Mouse (Mus musculus): ENCODE measurements at regions not wholly inside any gene's neighbourhood (a gene's known extent, or its start where the extent isn't known, plus 50 kb on each side); places are given as distances from the start of the nearest gene placed in this dataset.
A peak's percentile ranks its signal among the peaks of the same experiment; 100 is the strongest.

- WGBS: 84% methylated on average over 5 of the region's 5 CpGs
- Histone ChIP-seq H3K27ac (replicated peaks; ENCODE audit: low read depth, low read length) (no peak overlapping the region), H3K4me3 (replicated peaks; ENCODE audit: low read depth, low read length) (no peak overlapping the region)
Observed at GRCm38 (mm10) chr1:194363917-194364316, 254.1 kb upstream of the Plxna2 start.

GRCm38 (mm10) chr1:194363129-194363768 lies 254.8 kb upstream of the Plxna2 start:
- no peak for ATAC-seq (ENCODE audit: low FRiP score, low TSS enrichment)
- Histone ChIP-seq H3K4me1 (ENCODE audit: control insufficient read depth, insufficient read depth, low read length) (0 out of 2 replicates have a peak, but pooled peaks cover 3% of the 10 kb centered on the region), H3K4me2 (ENCODE audit: low read length) (no peak overlapping the region), H3K4me3 (replicated peaks; ENCODE audit: low read depth, low read length) (no peak overlapping the region), H3K9me3 (ENCODE audit: control insufficient read depth, low read length) (no peaks in the 10 kb centered on the region), H3K27me3 (ENCODE audit: control insufficient read depth, insufficient read depth, low read length) (no peaks in the 10 kb centered on the region), H3K36me3 (ENCODE audit: control insufficient read depth, insufficient read depth, low read length) (no peaks in the 10 kb centered on the region), H3K9ac (replicated peaks; ENCODE audit: low read length) (no peak overlapping the region), H3K27ac (replicated peaks; ENCODE audit: low read depth, low read length) (no peak overlapping the region)
- DNase-seq: no peak
- 12% methylated on average over 1 of the region's 1 CpGs for WGBS

More at GRCm38 (mm10) chr1:194363917-194364316, 254.1 kb upstream of the Plxna2 start:
- ATAC-seq (ENCODE audit: low FRiP score, low TSS enrichment): no peak
- no peaks in the 10 kb centered on the region for H3K27me3 ChIP-seq (ENCODE audit: control insufficient read depth, insufficient read depth, low read length)
- 0 out of 2 replicates have a peak, but pooled peaks cover 3% of the 10 kb centered on the region for H3K4me1 ChIP-seq (ENCODE audit: control insufficient read depth, insufficient read depth, low read length)
- H3K4me2 ChIP-seq (ENCODE audit: low read length): no peak overlapping the region
- no peaks in the 10 kb centered on the region for H3K36me3 ChIP-seq (ENCODE audit: control insufficient read depth, insufficient read depth, low read length)
- DNase-seq: no peak
- no peak overlapping the region for H3K9ac ChIP-seq (replicated peaks; ENCODE audit: low read length)
- H3K9me3 ChIP-seq (ENCODE audit: control insufficient read depth, low read length): no peaks in the 10 kb centered on the region

- no peak overlapping the region for H3K9ac ChIP-seq (replicated peaks; ENCODE audit: low read length)
- no peak for ATAC-seq (ENCODE audit: low FRiP score, low TSS enrichment)
Observed at GRCm38 (mm10) chr1:194362298-194362697, 255.7 kb upstream of the Plxna2 start.

GRCm38 (mm10) chr1:194361316-194361715 lies 256.7 kb upstream of the Plxna2 start:
- ATAC-seq (ENCODE audit: low FRiP score, low TSS enrichment) (no peak), DNase-seq (no peak)
- Histone ChIP-seq H3K27me3 (ENCODE audit: control insufficient read depth, insufficient read depth, low read length) (no peaks in the 10 kb centered on the region), H3K4me2 (ENCODE audit: low read length) (no peak overlapping the region), H3K4me1 (ENCODE audit: control insufficient read depth, insufficient read depth, low read length) (0 out of 2 replicates have a peak, but pooled peaks cover 3% of the 10 kb centered on the region), H3K9ac (replicated peaks; ENCODE audit: low read length) (no peak overlapping the region), H3K4me3 (replicated peaks; ENCODE audit: low read depth, low read length) (no peak overlapping the region), H3K9me3 (ENCODE audit: control insufficient read depth, low read length) (no peaks in the 10 kb centered on the region), H3K27ac (replicated peaks; ENCODE audit: low read depth, low read length) (no peak overlapping the region), H3K36me3 (ENCODE audit: control insufficient read depth, insufficient read depth, low read length) (no peaks in the 10 kb centered on the region)
- WGBS: 4% methylated on average over 1 of the region's 1 CpGs

More at GRCm38 (mm10) chr1:194362298-194362697, 255.7 kb upstream of the Plxna2 start:
- Histone ChIP-seq H3K36me3 (ENCODE audit: control insufficient read depth, insufficient read depth, low read length) (no peaks in the 10 kb centered on the region), H3K27me3 (ENCODE audit: control insufficient read depth, insufficient read depth, low read length) (no peaks in the 10 kb centered on the region), H3K4me2 (ENCODE audit: low read length) (no peak overlapping the region), H3K4me1 (ENCODE audit: control insufficient read depth, insufficient read depth, low read length) (0 out of 2 replicates have a peak, but pooled peaks cover 3% of the 10 kb centered on the region), H3K27ac (replicated peaks; ENCODE audit: low read depth, low read length) (no peak overlapping the region), H3K4me3 (replicated peaks; ENCODE audit: low read depth, low read length) (no peak overlapping the region), H3K9me3 (ENCODE audit: control insufficient read depth, low read length) (no peaks in the 10 kb centered on the region)
- no peak for DNase-seq

- Histone ChIP-seq H3K36me3 (ENCODE audit: control insufficient read depth, insufficient read depth, low read length) (no peaks in the 10 kb centered on the region), H3K9ac (replicated peaks; ENCODE audit: low read length) (no peak overlapping the region), H3K27me3 (ENCODE audit: control insufficient read depth, insufficient read depth, low read length) (no peaks in the 10 kb centered on the region), H3K4me2 (ENCODE audit: low read length) (no peak overlapping the region), H3K9me3 (ENCODE audit: control insufficient read depth, low read length) (no peaks in the 10 kb centered on the region), H3K4me3 (replicated peaks; ENCODE audit: low read depth, low read length) (no peak overlapping the region), H3K27ac (replicated peaks; ENCODE audit: low read depth, low read length) (no peak overlapping the region), H3K4me1 (ENCODE audit: control insufficient read depth, insufficient read depth, low read length) (no peaks in the 10 kb centered on the region)
- 62% methylated on average over 1 of the region's 1 CpGs for WGBS
- ATAC-seq (ENCODE audit: low FRiP score, low TSS enrichment) (no peak), DNase-seq (no peak)
Observed at GRCm38 (mm10) chr1:194354332-194355120, 263.5 kb upstream of the Plxna2 start.

- ATAC-seq (ENCODE audit: low FRiP score, low TSS enrichment) (no peak), DNase-seq (no peak)
- Histone ChIP-seq H3K36me3 (ENCODE audit: control insufficient read depth, insufficient read depth, low read length) (no peaks in the 10 kb centered on the region), H3K27me3 (ENCODE audit: control insufficient read depth, insufficient read depth, low read length) (no peaks in the 10 kb centered on the region), H3K4me3 (replicated peaks; ENCODE audit: low read depth, low read length) (no peak overlapping the region), H3K9me3 (ENCODE audit: control insufficient read depth, low read length) (no peaks in the 10 kb centered on the region), H3K4me2 (ENCODE audit: low read length) (no peak overlapping the region), H3K4me1 (ENCODE audit: control insufficient read depth, insufficient read depth, low read length) (peaks cover 11% of the 10 kb centered on the region), H3K9ac (replicated peaks; ENCODE audit: low read length) (no peak overlapping the region), H3K27ac (replicated peaks; ENCODE audit: low read depth, low read length) (no peak overlapping the region)
- WGBS: 81% methylated on average over 3 of the region's 3 CpGs
Observed at GRCm38 (mm10) chr1:194345304-194346033, 272.5 kb upstream of the Plxna2 start.

- Histone ChIP-seq H3K27ac (replicated peaks; ENCODE audit: low read depth, low read length) (no peak overlapping the region), H3K4me2 (ENCODE audit: low read length) (no peak overlapping the region), H3K9me3 (ENCODE audit: control insufficient read depth, low read length) (no peaks in the 10 kb centered on the region), H3K9ac (replicated peaks; ENCODE audit: low read length) (no peak overlapping the region), H3K27me3 (ENCODE audit: control insufficient read depth, insufficient read depth, low read length) (no peaks in the 10 kb centered on the region), H3K36me3 (ENCODE audit: control insufficient read depth, insufficient read depth, low read length) (no peaks in the 10 kb centered on the region), H3K4me1 (ENCODE audit: control insufficient read depth, insufficient read depth, low read length) (peaks cover 11% of the 10 kb centered on the region), H3K4me3 (replicated peaks; ENCODE audit: low read depth, low read length) (no peak overlapping the region)
- ATAC-seq (ENCODE audit: low FRiP score, low TSS enrichment) (no peak), DNase-seq (no peak)
- WGBS: 80% methylated on average over 1 of the region's 1 CpGs
Observed at GRCm38 (mm10) chr1:194342568-194342967, 275.4 kb upstream of the Plxna2 start.

GRCm38 (mm10) chr1:194341758-194342157 lies 276.3 kb upstream of the Plxna2 start:
- Histone ChIP-seq H3K4me1 (ENCODE audit: control insufficient read depth, insufficient read depth, low read length) (peaks cover 11% of the 10 kb centered on the region), H3K36me3 (ENCODE audit: control insufficient read depth, insufficient read depth, low read length) (no peaks in the 10 kb centered on the region), H3K9ac (replicated peaks; ENCODE audit: low read length) (no peak overlapping the region), H3K27ac (replicated peaks; ENCODE audit: low read depth, low read length) (peak overlapping the region; percentile 47; the same call in 1 of the 2 replicates), H3K9me3 (ENCODE audit: control insufficient read depth, low read length) (no peaks in the 10 kb centered on the region), H3K4me3 (replicated peaks; ENCODE audit: low read depth, low read length) (no peak overlapping the region), H3K27me3 (ENCODE audit: control insufficient read depth, insufficient read depth, low read length) (no peaks in the 10 kb centered on the region), H3K4me2 (ENCODE audit: low read length) (no peak overlapping the region)
- ATAC-seq (ENCODE audit: low FRiP score, low TSS enrichment) (no peak), DNase-seq (peak; percentile 24)
- WGBS: 29% methylated on average over 3 of the region's 3 CpGs
